Mouse (Mus musculus) liver, embryonic 16.5 days (tissue): ENCODE results near the gene Ppp2r5b. TPM values are rescaled to one million over a fixed set of nuclear protein-coding genes. Genes with fewer than 3 reads are reported as not detected.
A peak's percentile ranks its signal among the peaks of the same experiment; 100 is the strongest.

Experiments used
- ATAC-seq: fragments of 200-750 bp; cut with Nextera tagmentation; 2 replicates; pipeline ENCODE4 v1.8.0; 2017; ENCODE audit warnings: low read depth, mild to moderate bottlenecking, moderate number of reproducible peaks, moderate library complexity
- H3K27ac ChIP-seq: fragments of 300-500 bp; sonication (generic); 2 replicates; pipeline ENCODE4 v1.5.1; 2014; ENCODE audit warnings: mild to moderate bottlenecking, low read length
- H3K27me3 ChIP-seq: fragments of 300-500 bp; sonication (generic); 2 replicates; pipeline ENCODE4 v1.6.1; 2014; ENCODE audit warnings: low read depth, low read length, mixed read lengths; ENCODE audit not compliant: control insufficient read depth, insufficient read depth
- H3K36me3 ChIP-seq: fragments of 300-500 bp; sonication (generic); 2 replicates; pipeline ENCODE4 v1.6.1; 2014; ENCODE audit warnings: mild to moderate bottlenecking; ENCODE audit not compliant: control insufficient read depth, insufficient read depth
- H3K4me1 ChIP-seq: fragments of 300-500 bp; sonication (generic); 2 replicates; pipeline ENCODE4 v1.6.1; 2014; ENCODE audit warnings: low read depth, low read length, mixed read lengths; ENCODE audit not compliant: control insufficient read depth
- H3K4me2 ChIP-seq: fragments of 300-500 bp; sonication (generic); 2 replicates; pipeline ENCODE4 v1.6.1; 2014; ENCODE audit warnings: low read depth, low read length, mixed read lengths
- H3K4me3 ChIP-seq: fragments of 300-500 bp; sonication (generic); 2 replicates; pipeline ENCODE4 v1.5.1; 2014; ENCODE audit warnings: low read depth, mild to moderate bottlenecking, low read length
- H3K9ac ChIP-seq: fragments of 300-500 bp; sonication (generic); 2 replicates; pipeline ENCODE4 v1.6.1; 2014; ENCODE audit warnings: low read depth, low read length
- H3K9me3 ChIP-seq: fragments of 300-500 bp; sonication (generic); replicated peaks from 2 replicates; pipeline ENCODE4 v1.6.1; 2016; ENCODE audit warnings: low read length; ENCODE audit not compliant: control insufficient read depth
- WGBS: fragments of 180-500 bp; shearing (Covaris S2); extraction: QIAGEN DNeasy Blood & Tissue Kit; methylation state at CpG from one replicate; pipeline ENCODE4 v1.1.7; 2014; ENCODE audit not compliant: insufficient replicate concordance; 5-methylcytosine and 5-hydroxymethylcytosine counted together
- polyA plus RNA-seq: library from polyadenylated mRNA; unstranded; fragments of >200 nt; fragmentation: Nextera tagmentation; extraction: Ambion mirVana; gene quantifications from 2 replicates; pipeline ENCODE4 v1.2.1, GENCODE M21; 2015

The Ppp2r5b gene
- polyA plus RNA-seq, 1 experiment from 2014 or later, result 3.7 TPM

- Histone ChIP-seq H3K27me3 (no peaks in the 10 kb centered on the region), H3K4me3 (no peak overlapping the region), H3K36me3 (no peaks in the 10 kb centered on the region), H3K27ac (peak overlapping the region; percentile 71), H3K4me1 (peaks cover 43% of the 10 kb centered on the region), H3K4me2 (no peak overlapping the region), H3K9me3 (no peaks in the 10 kb centered on the region), H3K9ac (no peak overlapping the region)
- WGBS, result 61% methylated on average over 9 of the region's 9 CpGs
- ATAC-seq, result no peak
These were observed 35.0 kb upstream of the Ppp2r5b start for GRCm38 (mm10) chr19:6270661-6271060.

DNA sequence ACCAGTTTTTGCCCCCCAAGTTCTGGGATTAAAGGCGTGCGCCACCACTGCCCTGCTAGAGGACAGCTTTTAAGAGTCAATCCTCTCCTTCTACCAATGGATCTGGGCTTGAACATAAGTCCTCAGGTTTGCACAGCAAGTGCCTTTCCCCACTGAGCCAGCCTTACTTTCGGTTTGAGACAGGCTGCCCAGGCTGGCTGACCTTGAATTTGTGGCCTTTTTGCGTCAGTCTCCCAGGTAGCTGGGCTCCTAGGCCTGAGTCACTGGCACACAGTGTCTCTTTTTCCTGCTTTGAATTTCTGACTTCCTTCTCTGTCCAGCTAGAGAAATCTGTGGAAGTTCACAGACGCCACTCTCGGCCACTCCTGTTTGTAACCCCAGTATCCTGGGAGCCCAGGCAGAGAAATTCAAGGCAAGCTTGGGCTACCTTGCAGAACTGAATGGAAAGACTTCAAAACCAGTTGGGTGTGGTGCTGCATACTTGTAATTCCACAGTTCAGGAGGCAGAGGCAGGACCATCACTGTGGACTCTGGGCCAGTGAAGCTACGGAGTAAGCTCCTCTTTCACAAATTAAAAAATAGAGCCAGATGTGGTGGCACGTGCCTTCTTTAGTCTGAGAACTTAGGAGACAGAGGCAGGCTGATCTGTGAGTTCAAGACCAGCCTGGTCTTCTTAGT lies 34.3 kb upstream of the Ppp2r5b start:
- Histone ChIP-seq H3K4me3 (no peak overlapping the region), H3K9ac (no peak overlapping the region; the same call in 1 of the 2 replicates), H3K27me3 (no peaks in the 10 kb centered on the region), H3K36me3 (no peaks in the 10 kb centered on the region), H3K4me2 (no peak overlapping the region), H3K9me3 (no peaks in the 10 kb centered on the region), H3K4me1 (peaks cover 37% of the 10 kb centered on the region), H3K27ac (peak overlapping the region; percentile 71)
- 72% methylated on average over 8 of the region's 8 CpGs for WGBS
- no peak for ATAC-seq

GRCm38 (mm10) chr19:6268670-6269132 lies 33.0 kb upstream of the Ppp2r5b start:
- Histone ChIP-seq H3K27me3 (no peaks in the 10 kb centered on the region), H3K4me3 (no peak overlapping the region), H3K9me3 (no peaks in the 10 kb centered on the region), H3K4me2 (no peak overlapping the region), H3K27ac (peak overlapping the region; percentile 58), H3K36me3 (no peaks in the 10 kb centered on the region), H3K4me1 (peaks cover 39% of the 10 kb centered on the region), H3K9ac (no peak overlapping the region)
- whole genome bisulfite sequencing, result 59% methylated on average over 7 of the region's 7 CpGs
- peak; percentile 42 for ATAC-seq

DNA sequence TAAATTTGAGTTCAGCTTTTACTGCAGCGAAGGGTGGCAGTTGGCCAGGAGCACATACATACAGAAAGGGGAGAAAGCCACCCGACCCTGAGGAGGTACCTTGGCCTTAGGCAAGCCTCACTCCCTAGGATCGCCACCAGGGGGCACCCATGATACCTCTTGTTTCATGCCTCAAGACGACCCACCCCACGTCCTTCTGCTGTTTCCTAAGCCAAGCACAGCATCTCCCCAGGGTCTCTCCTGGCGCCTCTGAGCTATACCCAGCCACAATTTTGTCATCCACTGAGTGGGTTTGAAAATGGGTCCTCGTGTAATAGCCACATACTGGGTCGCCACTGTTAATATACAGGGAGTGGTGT lies 32.5 kb upstream of the Ppp2r5b start:
- Histone ChIP-seq H3K27me3 (no peaks in the 10 kb centered on the region), H3K4me3 (no peak overlapping the region), H3K4me2 (no peak overlapping the region), H3K4me1 (peaks cover 35% of the 10 kb centered on the region), H3K9ac (no peak overlapping the region), H3K36me3 (no peaks in the 10 kb centered on the region), H3K27ac (peak overlapping the region; percentile 58), H3K9me3 (no peaks in the 10 kb centered on the region)
- ATAC-seq, result peak; percentile 55
- 12% methylated on average over 8 of the region's 8 CpGs for WGBS

DNA sequence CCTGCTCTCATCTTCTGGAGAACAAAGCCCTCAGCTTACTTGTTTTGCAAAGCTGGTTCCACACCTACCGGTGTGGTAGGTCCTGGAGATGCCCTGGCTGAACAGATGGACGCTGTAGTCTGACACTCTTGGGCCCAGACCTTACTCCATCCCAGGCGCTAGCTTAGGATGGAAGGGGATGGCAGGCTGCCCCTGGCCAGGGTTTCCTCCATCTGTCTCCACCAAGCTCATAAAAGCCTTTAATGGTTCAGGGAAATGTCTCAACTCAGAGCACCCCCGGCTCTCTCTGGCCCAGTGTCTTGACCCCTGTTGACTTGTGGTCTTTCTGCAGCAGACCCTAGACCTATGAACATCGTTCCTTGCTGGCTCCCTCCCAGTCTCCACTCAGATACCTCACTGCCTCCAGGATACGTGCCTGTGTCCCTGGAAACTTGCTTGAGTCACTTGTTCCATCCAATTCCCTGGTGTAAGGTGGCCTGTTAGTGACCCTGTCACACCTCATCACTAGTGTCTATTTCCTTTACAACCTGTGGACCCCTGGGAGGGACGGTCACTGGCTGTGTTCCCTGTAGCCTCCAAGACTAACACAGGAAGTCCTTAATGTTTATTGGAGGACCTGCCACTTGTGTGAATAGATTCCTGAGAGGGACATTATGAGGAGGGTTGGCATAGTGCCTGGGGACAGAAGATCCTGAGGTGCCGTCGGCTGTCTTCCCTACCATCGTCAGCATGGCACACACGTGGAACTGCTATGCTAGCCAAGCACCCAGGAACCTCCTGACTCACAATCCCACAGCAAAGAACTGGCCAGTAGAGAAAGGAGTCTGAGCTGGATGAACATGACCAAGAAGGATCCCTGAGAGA lies 31.9 kb upstream of the Ppp2r5b start:
- H3K4me3 ChIP-seq, result no peak overlapping the region
- H3K9ac ChIP-seq, result no peak overlapping the region
- H3K4me2 ChIP-seq, result no peak overlapping the region
- no peak overlapping the region for H3K27ac ChIP-seq
- H3K4me1 ChIP-seq, result peaks cover 39% of the 10 kb centered on the region
- no peaks in the 10 kb centered on the region for H3K36me3 ChIP-seq
- H3K27me3 ChIP-seq, result no peaks in the 10 kb centered on the region
- 54% methylated on average over 11 of the region's 11 CpGs for WGBS
- no peaks in the 10 kb centered on the region for H3K9me3 ChIP-seq
- ATAC-seq, result no peak

- Histone ChIP-seq H3K9me3 (no peaks in the 10 kb centered on the region), H3K4me2 (no peak overlapping the region; the same call in 1 of the 2 replicates), H3K4me1 (peaks cover 33% of the 10 kb centered on the region), H3K9ac (no peak overlapping the region), H3K4me3 (no peak overlapping the region), H3K27me3 (no peaks in the 10 kb centered on the region), H3K27ac (no peak overlapping the region), H3K36me3 (peaks cover 10% of the 10 kb centered on the region)
- 53% methylated on average over 6 of the region's 6 CpGs for WGBS
- ATAC-seq, result no peak
These were observed 30.1 kb upstream of the Ppp2r5b start for GRCm38 (mm10) chr19:6265727-6266182.

- Histone ChIP-seq H3K27me3 (no peaks in the 10 kb centered on the region), H3K4me2 (peak overlapping the region; percentile 55), H3K36me3 (peaks cover 11% of the 10 kb centered on the region), H3K4me3 (peak overlapping the region; percentile 44), H3K27ac (no peak overlapping the region), H3K9me3 (no peaks in the 10 kb centered on the region), H3K9ac (no peak overlapping the region), H3K4me1 (peaks cover 27% of the 10 kb centered on the region)
- 75% methylated on average over 8 of the region's 8 CpGs for WGBS
- ATAC-seq, result no peak
These were observed 29.3 kb upstream of the Ppp2r5b start for GRCm38 (mm10) chr19:6264945-6265344.

DNA sequence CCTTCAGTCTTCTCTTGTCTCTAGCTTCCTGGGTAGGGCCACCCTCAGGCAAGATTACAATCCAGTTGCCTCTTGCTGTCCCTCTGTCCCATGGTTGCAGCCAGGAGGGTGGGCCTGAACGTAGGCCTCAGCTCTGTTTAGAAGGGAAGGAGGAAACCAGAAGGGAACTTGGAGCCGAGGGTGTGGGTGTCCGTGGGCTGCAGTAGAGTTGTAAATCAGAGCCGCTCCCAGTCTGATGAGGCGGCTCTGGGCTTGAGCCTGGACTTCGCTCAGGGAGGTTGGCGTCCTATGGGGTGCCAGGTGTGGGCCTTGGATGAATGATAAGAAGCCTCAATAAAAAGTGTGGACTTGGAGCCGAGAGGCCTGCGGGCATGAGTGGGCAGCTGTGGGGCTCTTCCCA lies 28.5 kb upstream of the Ppp2r5b start:
- Histone ChIP-seq H3K9me3 (no peaks in the 10 kb centered on the region), H3K36me3 (peaks cover 11% of the 10 kb centered on the region), H3K4me2 (peak overlapping the region; percentile 55), H3K27ac (peak overlapping the region; percentile 32; the same call in 1 of the 2 replicates), H3K27me3 (no peaks in the 10 kb centered on the region), H3K9ac (peak overlapping the region; percentile 0; the same call in 1 of the 2 replicates), H3K4me3 (peak overlapping the region; percentile 44), H3K4me1 (peaks cover 23% of the 10 kb centered on the region)
- no peak for ATAC-seq
- 42% methylated on average over 9 of the region's 9 CpGs for WGBS
